Mouse (Mus musculus) hindbrain, embryonic 10.5 days (tissue): Measurements from ENCODE around the gene Atf1. TPM values are rescaled to one million over a fixed set of nuclear protein-coding genes. Genes with fewer than 3 reads are reported as not detected.

Experiments
- DNase-seq: peaks from one replicate; pipeline ENCODE4 v3.0.0-alpha.2; 2017; ENCODE audit warnings: low spot score
- H3K27ac ChIP-seq: fragments of 300-500 bp; sonication (generic); 2 replicates; pipeline ENCODE4 v1.5.1; 2016; ENCODE audit warnings: mild to moderate bottlenecking, moderate library complexity
- H3K27me3 ChIP-seq: fragments of 300-500 bp; sonication (generic); 2 replicates; pipeline ENCODE4 v1.6.1; 2016; ENCODE audit warnings: mild to moderate bottlenecking; ENCODE audit not compliant: poor library complexity, insufficient read depth, severe bottlenecking
- H3K36me3 ChIP-seq: fragments of 300-500 bp; sonication (generic); 2 replicates; pipeline ENCODE4 v1.6.1; 2016; ENCODE audit warnings: mild to moderate bottlenecking, moderate library complexity
- H3K4me1 ChIP-seq: fragments of 300-500 bp; sonication (generic); replicated peaks from 2 replicates; pipeline ENCODE4 v1.6.1; 2016; ENCODE audit warnings: mild to moderate bottlenecking
- H3K4me3 ChIP-seq: fragments of 300-500 bp; sonication (generic); 2 replicates; pipeline ENCODE4 v1.5.1; 2016; ENCODE audit warnings: mild to moderate bottlenecking, moderate library complexity
- H3K9me3 ChIP-seq: fragments of 300-500 bp; sonication (generic); 2 replicates; pipeline ENCODE4 v1.6.1; 2016; ENCODE audit warnings: mild to moderate bottlenecking, moderate library complexity
- WGBS: fragments of 180-500 bp; shearing (Covaris S2); methylation state at CpG from one replicate; pipeline ENCODE4 v1.1.7; 2016; 5-methylcytosine and 5-hydroxymethylcytosine counted together
- polyA plus RNA-seq: library from polyadenylated mRNA; unstranded; fragments of >200 nt; fragmentation: Nextera tagmentation; extraction: Ambion mirVana; gene quantifications from 2 replicates; pipeline ENCODE4 v1.2.1, GENCODE M21; 2016

The Atf1 gene
- polyA plus RNA-seq, 1 experiment from 2014 or later: 22.9 TPM

- Histone ChIP-seq H3K4me1 (peaks cover 22% of the 10 kb centered on the region), H3K27me3 (no peaks in the 10 kb centered on the region), H3K9me3 (peaks cover 18% of the 10 kb centered on the region), H3K36me3 (peaks cover 37% of the 10 kb centered on the region), H3K27ac (no peak overlapping the region), H3K4me3 (no peak overlapping the region)
- WGBS: 92% methylated on average over 4 of the region's 4 CpGs
- no peak for DNase-seq
Observed at GRCm38 (mm10) chr15:100225381-100225780, 2.2 kb upstream of the Atf1 start.

GRCm38 (mm10) chr15:100225891-100226290 lies 1.7 kb upstream of the Atf1 start:
- H3K4me3 ChIP-seq: no peak overlapping the region
- 98% methylated on average over 1 of the region's 1 CpGs for WGBS
- peaks cover 22% of the 10 kb centered on the region for H3K4me1 ChIP-seq
- peaks cover 18% of the 10 kb centered on the region for H3K9me3 ChIP-seq
- no peak for DNase-seq
- H3K36me3 ChIP-seq: peaks cover 37% of the 10 kb centered on the region
- 0 out of 2 replicates have a peak overlapping the region, but pooled peaks have one; percentile 99 for H3K27ac ChIP-seq
- H3K27me3 ChIP-seq: no peaks in the 10 kb centered on the region

GRCm38 (mm10) chr15:100227031-100227662 lies 472 bp upstream of the Atf1 start:
- Histone ChIP-seq H3K9me3 (peaks cover 17% of the 10 kb centered on the region), H3K36me3 (peaks cover 43% of the 10 kb centered on the region), H3K27ac (peak overlapping the region; percentile 99), H3K27me3 (no peaks in the 10 kb centered on the region), H3K4me1 (peaks cover 22% of the 10 kb centered on the region), H3K4me3 (peak overlapping the region; percentile 87)
- DNase-seq: peak; percentile 21
- 10% methylated on average over 17 of the region's 17 CpGs for WGBS

GRCm38 (mm10) chr15:100228535-100229336 lies 1.1 kb downstream of the Atf1 start:
- Histone ChIP-seq H3K27ac (peak overlapping the region; percentile 99), H3K27me3 (no peaks in the 10 kb centered on the region), H3K9me3 (peaks cover 2% of the 10 kb centered on the region; the same call in 1 of the 2 replicates), H3K36me3 (peaks cover 43% of the 10 kb centered on the region), H3K4me3 (peak overlapping the region; percentile 87), H3K4me1 (peaks cover 22% of the 10 kb centered on the region)
- 21% methylated on average over 16 of the region's 16 CpGs for WGBS
- DNase-seq: no peak

- no peak overlapping the region for H3K27ac ChIP-seq
- no peak overlapping the region for H3K4me3 ChIP-seq
- DNase-seq: no peak
- peaks cover 46% of the 10 kb centered on the region for H3K36me3 ChIP-seq
- 83% methylated on average over 1 of the region's 1 CpGs for WGBS
- H3K4me1 ChIP-seq: peaks cover 22% of the 10 kb centered on the region
- H3K9me3 ChIP-seq: no peaks in the 10 kb centered on the region
- H3K27me3 ChIP-seq: no peaks in the 10 kb centered on the region
Observed at GRCm38 (mm10) chr15:100230655-100231054, 3.0 kb downstream of the Atf1 start.

GRCm38 (mm10) chr15:100231616-100232525 lies 4.3 kb downstream of the Atf1 start:
- Histone ChIP-seq H3K9me3 (no peaks in the 10 kb centered on the region), H3K4me1 (peaks cover 18% of the 10 kb centered on the region), H3K27ac (no peak overlapping the region), H3K4me3 (no peak overlapping the region), H3K36me3 (peaks cover 54% of the 10 kb centered on the region), H3K27me3 (no peaks in the 10 kb centered on the region)
- WGBS: 91% methylated on average over 14 of the region's 14 CpGs
- DNase-seq: no peak

GRCm38 (mm10) chr15:100235208-100235965 lies 7.8 kb downstream of the Atf1 start:
- WGBS: 94% methylated on average over 12 of the region's 12 CpGs
- Histone ChIP-seq H3K27ac (no peak overlapping the region), H3K4me1 (no peaks in the 10 kb centered on the region), H3K36me3 (peaks cover 89% of the 10 kb centered on the region), H3K27me3 (no peaks in the 10 kb centered on the region), H3K4me3 (no peak overlapping the region), H3K9me3 (no peaks in the 10 kb centered on the region)
- DNase-seq: no peak

- Histone ChIP-seq H3K27ac (no peak overlapping the region), H3K4me3 (no peak overlapping the region), H3K4me1 (no peaks in the 10 kb centered on the region), H3K27me3 (no peaks in the 10 kb centered on the region), H3K9me3 (no peaks in the 10 kb centered on the region), H3K36me3 (peaks cover 99% of the 10 kb centered on the region)
- no peak for DNase-seq
- 94% methylated on average over 6 of the region's 6 CpGs for WGBS
Observed at GRCm38 (mm10) chr15:100236952-100237351, 9.3 kb downstream of the Atf1 start.

GRCm38 (mm10) chr15:100241780-100242179 lies 14.2 kb downstream of the Atf1 start:
- 94% methylated on average over 6 of the region's 6 CpGs for WGBS
- DNase-seq: no peak
- H3K27me3 ChIP-seq: no peaks in the 10 kb centered on the region
- no peak overlapping the region for H3K4me3 ChIP-seq
- no peaks in the 10 kb centered on the region for H3K4me1 ChIP-seq
- H3K36me3 ChIP-seq: peaks cover 99% of the 10 kb centered on the region
- no peak overlapping the region for H3K27ac ChIP-seq
- no peaks in the 10 kb centered on the region for H3K9me3 ChIP-seq

- Histone ChIP-seq H3K36me3 (peaks cover 100% of the 10 kb centered on the region), H3K9me3 (no peaks in the 10 kb centered on the region), H3K4me1 (no peaks in the 10 kb centered on the region), H3K4me3 (no peak overlapping the region), H3K27me3 (no peaks in the 10 kb centered on the region), H3K27ac (no peak overlapping the region)
- WGBS: 96% methylated on average over 7 of the region's 7 CpGs
- DNase-seq: no peak
Observed at GRCm38 (mm10) chr15:100245951-100246350, 18.3 kb downstream of the Atf1 start.

- 94% methylated on average over 9 of the region's 9 CpGs for WGBS
- peaks cover 100% of the 10 kb centered on the region for H3K36me3 ChIP-seq
- no peak for DNase-seq
Observed at GRCm38 (mm10) chr15:100247296-100247695, 19.7 kb downstream of the Atf1 start.

More at GRCm38 (mm10) chr15:100247296-100247695, 19.7 kb downstream of the Atf1 start:
- H3K4me1 ChIP-seq: no peaks in the 10 kb centered on the region
- H3K27ac ChIP-seq: no peak overlapping the region
- no peak overlapping the region for H3K4me3 ChIP-seq
- no peaks in the 10 kb centered on the region for H3K27me3 ChIP-seq
- H3K9me3 ChIP-seq: no peaks in the 10 kb centered on the region
